Mouse (Mus musculus) CD8-positive naive resting alpha-beta T cell, adult 57 days (primary cell): Measurements from ENCODE around the gene Tes3-ps. TPM values are rescaled to one million over a fixed set of nuclear protein-coding genes. Genes with fewer than 3 reads are reported as not detected.

ENCODE experiments used
- total RNA-seq: library from RNA; stranded (reverse); gene quantifications from one replicate; pipeline ENCODE4 v1.2.4, GENCODE M21; 2023

Tes3-ps gene
- total RNA-seq, result 0.98 TPM

DNA sequence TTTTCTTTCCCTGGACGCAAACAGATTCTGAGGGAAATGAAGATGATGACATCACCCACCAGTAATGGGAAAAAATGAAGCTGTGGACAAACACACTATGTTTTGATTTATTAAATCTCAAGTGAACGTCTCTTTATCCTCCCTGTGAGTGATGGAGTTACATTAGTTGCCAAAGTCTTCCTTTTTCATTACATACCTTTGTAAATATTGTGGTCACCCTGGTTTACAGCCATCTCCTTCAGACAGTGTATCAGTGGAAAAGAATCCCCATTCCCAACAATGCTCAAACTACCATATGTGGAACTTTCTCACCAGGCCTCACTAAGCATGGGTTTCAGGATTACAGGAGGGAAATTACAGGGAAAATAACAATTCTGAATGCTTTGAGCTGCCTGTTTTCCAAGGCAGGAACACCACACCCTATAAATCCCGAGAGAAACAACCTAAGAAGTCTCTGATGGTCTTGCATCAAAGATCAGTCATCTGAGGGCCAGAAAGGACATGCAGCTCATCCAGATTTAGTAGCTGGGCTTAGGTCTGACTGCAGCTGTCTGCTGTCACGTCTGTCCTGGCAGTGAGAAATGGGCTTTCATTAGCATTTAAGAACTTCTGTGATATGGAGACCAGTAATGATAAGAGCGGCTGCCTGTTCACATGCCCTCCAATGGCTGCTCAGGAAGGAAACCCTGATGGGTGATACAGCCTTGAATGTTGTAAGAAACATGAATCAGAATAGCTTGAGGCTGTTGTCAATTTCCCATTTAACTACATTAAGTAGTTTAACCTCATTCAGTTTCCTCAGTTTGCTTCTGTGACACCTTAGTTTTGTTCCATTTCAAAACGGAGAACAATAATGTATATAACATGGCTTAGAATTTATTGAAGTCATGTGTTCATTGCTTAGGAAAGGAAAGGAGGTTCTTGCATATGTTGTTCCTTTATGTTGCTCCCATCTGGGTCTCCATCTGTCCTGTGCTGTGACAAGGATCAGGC, at the start of gene Tes3-ps:
Tes3-ps (plus strand) TSS at position 943 of the 993 bp plus-strand sequence.

DNA sequence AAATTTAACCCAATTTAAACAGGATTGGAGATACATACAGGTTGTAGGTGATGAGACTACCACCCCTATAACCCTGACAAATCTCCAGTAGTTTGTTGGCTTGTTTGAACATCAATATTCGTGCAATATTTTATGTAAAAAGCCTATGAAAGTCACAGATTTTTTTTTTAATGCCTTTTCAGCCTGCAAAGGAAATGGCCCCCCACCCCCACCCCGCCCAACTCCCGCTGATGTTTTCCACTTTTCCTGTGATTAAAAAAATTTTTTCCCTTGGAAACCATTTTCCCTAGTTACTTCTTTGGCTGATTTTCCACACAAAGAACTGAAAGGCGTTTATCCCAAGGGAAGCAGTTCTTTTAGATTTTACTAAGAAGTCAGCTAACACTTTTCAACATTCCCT, 11.4 kb downstream of the Tes3-ps start, which contains the start of gene Ecm2:
Ecm2 (plus strand) TSS at position 301 of the 400 bp plus-strand sequence.

GRCm38 (mm10) chr13:49544279-49544678, 51.2 kb downstream of the Tes3-ps start, which contains the start of gene Aspn:
TSS of gene Aspn (plus strand) at chr13:49544443.

Other genes starting within 250 kb of the Tes3-ps start
- 15.2 TPM for gene Susd3, start 244.6 kb upstream of the Tes3-ps start, total RNA-seq
- 90.0 TPM for gene Fgd3, start 173.0 kb upstream of the Tes3-ps start, total RNA-seq
- gene Bicd2, start 151.7 kb upstream of the Tes3-ps start, total RNA-seq, result 25.7 TPM
- 11.4 TPM for gene Ippk, start 72.1 kb upstream of the Tes3-ps start, total RNA-seq
- not detected for gene Ecm2, start 11.5 kb downstream of the Tes3-ps start, total RNA-seq
- gene Aspn, start 51.1 kb downstream of the Tes3-ps start, total RNA-seq, result not detected
- gene Omd, start 89.1 kb downstream of the Tes3-ps start, total RNA-seq, result not detected
- not detected for gene Ogn, start 114.7 kb downstream of the Tes3-ps start, total RNA-seq
- gene Cenpp, start 159.5 kb downstream of the Tes3-ps start, total RNA-seq, result not detected
- gene Nol8, start 159.8 kb downstream of the Tes3-ps start, total RNA-seq, result 38.9 TPM
- 91.4 TPM for gene Iars, start 188.8 kb downstream of the Tes3-ps start, total RNA-seq